Mouse (Mus musculus) hindbrain, embryonic 15.5 days (tissue): ENCODE results near the gene Hdlbp. TPM values are rescaled to one million over a fixed set of nuclear protein-coding genes. Genes with fewer than 3 reads are reported as not detected.

Source experiments
- ATAC-seq: fragments of 200-750 bp; cut with Nextera tagmentation; 2 replicates; pipeline ENCODE4 v1.8.0; 2017; ENCODE audit warnings: low read depth, moderate number of reproducible peaks, moderate TSS enrichment; ENCODE audit not compliant: low FRiP score
- H3K27ac ChIP-seq: fragments of 300-500 bp; sonication (generic); replicated peaks from 2 replicates; pipeline ENCODE4 v1.5.1; 2015; ENCODE audit warnings: mild to moderate bottlenecking, inconsistent platforms
- H3K27me3 ChIP-seq: fragments of 300-500 bp; sonication (generic); 2 replicates; pipeline ENCODE4 v1.6.1; 2015; ENCODE audit warnings: control low read depth, inconsistent platforms
- H3K36me3 ChIP-seq: fragments of 300-500 bp; sonication (generic); 2 replicates; pipeline ENCODE4 v1.6.1; 2015; ENCODE audit warnings: control low read depth, inconsistent platforms
- H3K4me1 ChIP-seq: fragments of 300-500 bp; sonication (generic); replicated peaks from 2 replicates; pipeline ENCODE4 v1.6.1; 2015; ENCODE audit warnings: control low read depth, inconsistent platforms
- H3K4me2 ChIP-seq: fragments of 300-500 bp; sonication (generic); 2 replicates; pipeline ENCODE4 v1.6.1; 2015; ENCODE audit warnings: moderate library complexity, mild to moderate bottlenecking, inconsistent platforms
- H3K4me3 ChIP-seq: fragments of 300-500 bp; sonication (generic); 2 replicates; pipeline ENCODE4 v1.5.1; 2015; ENCODE audit warnings: mild to moderate bottlenecking, inconsistent platforms
- H3K9ac ChIP-seq: fragments of 300-500 bp; sonication (generic); 2 replicates; pipeline ENCODE4 v1.6.1; 2015; ENCODE audit warnings: inconsistent platforms
- H3K9me3 ChIP-seq: fragments of 300-500 bp; sonication (generic); 2 replicates; pipeline ENCODE4 v1.6.1; 2016; ENCODE audit warnings: control low read depth, inconsistent platforms
- WGBS: fragments of 180-500 bp; shearing (Covaris S2); methylation state at CpG from one replicate; pipeline ENCODE4 v1.1.7; 2015; 5-methylcytosine and 5-hydroxymethylcytosine counted together
- polyA plus RNA-seq: library from polyadenylated mRNA; unstranded; fragments of >200 nt; fragmentation: Nextera tagmentation; extraction: Ambion mirVana; gene quantifications from 2 replicates; pipeline ENCODE4 v1.2.1, GENCODE M21; 2015

The Hdlbp gene
- polyA plus RNA-seq, 1 experiment from 2014 or later: 66.9 TPM

- Histone ChIP-seq H3K36me3 (peaks cover 30% of the 10 kb centered on the region), H3K4me3 (no peak overlapping the region), H3K4me2 (no peak overlapping the region)
Observed at GRCm38 (mm10) chr1:93439321-93439720, 39.3 kb downstream of the Hdlbp start.

GRCm38 (mm10) chr1:93432087-93432486 lies 46.5 kb downstream of the Hdlbp start:
- WGBS: 90% methylated on average over 6 of the region's 6 CpGs
- no peak for ATAC-seq

More at GRCm38 (mm10) chr1:93439321-93439720, 39.3 kb downstream of the Hdlbp start:
- H3K9ac ChIP-seq: no peak overlapping the region
- H3K27ac ChIP-seq: no peak overlapping the region
- 92% methylated on average over 1 of the region's 1 CpGs for WGBS
- no peak for ATAC-seq
- H3K27me3 ChIP-seq: no peaks in the 10 kb centered on the region
- H3K4me1 ChIP-seq: peaks cover 7% of the 10 kb centered on the region
- H3K9me3 ChIP-seq: no peaks in the 10 kb centered on the region

GRCm38 (mm10) chr1:93403403-93403802 lies 75.2 kb downstream of the Hdlbp start:
- H3K9ac ChIP-seq: no peak overlapping the region
- H3K4me3 ChIP-seq: no peak overlapping the region
- H3K9me3 ChIP-seq: no peaks in the 10 kb centered on the region
- H3K36me3 ChIP-seq: peaks cover 25% of the 10 kb centered on the region
- H3K4me1 ChIP-seq: 0 out of 2 replicates have a peak, but pooled peaks cover 4% of the 10 kb centered on the region
- WGBS: 84% methylated on average over 4 of the region's 4 CpGs
- ATAC-seq: no peak
- H3K4me2 ChIP-seq: no peak overlapping the region
- H3K27me3 ChIP-seq: 0 out of 2 replicates have a peak, but pooled peaks cover 2% of the 10 kb centered on the region
- H3K27ac ChIP-seq: no peak overlapping the region

More at GRCm38 (mm10) chr1:93432087-93432486, 46.5 kb downstream of the Hdlbp start:
- no peaks in the 10 kb centered on the region for H3K27me3 ChIP-seq
- H3K4me3 ChIP-seq: no peak overlapping the region
- H3K4me2 ChIP-seq: no peak overlapping the region
- H3K27ac ChIP-seq: no peak overlapping the region
- peaks cover 50% of the 10 kb centered on the region for H3K36me3 ChIP-seq
- H3K9ac ChIP-seq: no peak overlapping the region
- H3K4me1 ChIP-seq: no peaks in the 10 kb centered on the region
- H3K9me3 ChIP-seq: no peaks in the 10 kb centered on the region

- Histone ChIP-seq H3K27me3 (0 out of 2 replicates have a peak, but pooled peaks cover 2% of the 10 kb centered on the region), H3K4me3 (peak overlapping the region; percentile 21), H3K4me2 (peak overlapping the region; percentile 38), H3K36me3 (peaks cover 6% of the 10 kb centered on the region; the same call in 1 of the 2 replicates), H3K27ac (no peak overlapping the region), H3K9ac (no peak overlapping the region), H3K4me1 (0 out of 2 replicates have a peak, but pooled peaks cover 4% of the 10 kb centered on the region), H3K9me3 (no peaks in the 10 kb centered on the region)
- no peak for ATAC-seq
- 22% methylated on average over 38 of the region's 38 CpGs for WGBS
Observed at GRCm38 (mm10) chr1:93401191-93402052, 77.2 kb downstream of the Hdlbp start.

- no peak overlapping the region for H3K9ac ChIP-seq
- H3K4me2 ChIP-seq: no peak overlapping the region
- H3K4me1 ChIP-seq: no peaks in the 10 kb centered on the region
- H3K27me3 ChIP-seq: no peaks in the 10 kb centered on the region
- H3K9me3 ChIP-seq: no peaks in the 10 kb centered on the region
- no peaks in the 10 kb centered on the region for H3K36me3 ChIP-seq
- no peak overlapping the region for H3K27ac ChIP-seq
- H3K4me3 ChIP-seq: no peak overlapping the region
- ATAC-seq: no peak
- WGBS: 71% methylated on average over 2 of the region's 2 CpGs
Observed at GRCm38 (mm10) chr1:93388906-93389305, 89.7 kb downstream of the Hdlbp start.

- WGBS: 83% methylated on average over 2 of the region's 2 CpGs
- Histone ChIP-seq H3K4me1 (no peaks in the 10 kb centered on the region), H3K9me3 (no peaks in the 10 kb centered on the region), H3K27me3 (no peaks in the 10 kb centered on the region), H3K36me3 (no peaks in the 10 kb centered on the region), H3K4me2 (no peak overlapping the region), H3K9ac (no peak overlapping the region), H3K4me3 (no peak overlapping the region), H3K27ac (no peak overlapping the region)
- ATAC-seq: no peak
Observed at GRCm38 (mm10) chr1:93387198-93387597, 91.4 kb downstream of the Hdlbp start.

GRCm38 (mm10) chr1:93379117-93379516 lies 99.5 kb downstream of the Hdlbp start:
- Histone ChIP-seq H3K4me3 (no peak overlapping the region), H3K36me3 (no peaks in the 10 kb centered on the region), H3K27ac (no peak overlapping the region), H3K27me3 (no peaks in the 10 kb centered on the region), H3K4me2 (no peak overlapping the region), H3K4me1 (no peaks in the 10 kb centered on the region), H3K9ac (no peak overlapping the region), H3K9me3 (no peaks in the 10 kb centered on the region)
- 79% methylated on average over 5 of the region's 5 CpGs for WGBS
- ATAC-seq: no peak

- Histone ChIP-seq H3K9me3 (no peaks in the 10 kb centered on the region), H3K36me3 (no peaks in the 10 kb centered on the region), H3K27ac (no peak overlapping the region), H3K27me3 (no peaks in the 10 kb centered on the region), H3K4me1 (no peaks in the 10 kb centered on the region), H3K4me2 (no peak overlapping the region), H3K4me3 (no peak overlapping the region), H3K9ac (no peak overlapping the region)
- no peak for ATAC-seq
- 78% methylated on average over 5 of the region's 5 CpGs for WGBS
Observed at GRCm38 (mm10) chr1:93377307-93377706, 101.3 kb downstream of the Hdlbp start.

GRCm38 (mm10) chr1:93373665-93374064 lies 105.0 kb downstream of the Hdlbp start, which contains the start of gene Ano7:
TSS of gene Ano7 (plus strand) at chr1:93373930.
- Histone ChIP-seq H3K27me3 (no peaks in the 10 kb centered on the region), H3K9me3 (no peaks in the 10 kb centered on the region), H3K4me2 (no peak within 1 kb of the TSS), H3K4me3 (no peak within 1 kb of the TSS), H3K27ac (no peak within 1 kb of the TSS), H3K9ac (no peak within 1 kb of the TSS), H3K4me1 (no peaks in the 10 kb centered on the region), H3K36me3 (no peaks in the 10 kb centered on the region)
- WGBS: 83% methylated on average over 4 of the region's 4 CpGs
- ATAC-seq: no peak

- ATAC-seq: no peak
- Histone ChIP-seq H3K36me3 (peaks cover 53% of the 10 kb centered on the region), H3K27ac (no peak overlapping the region), H3K4me2 (no peak overlapping the region), H3K27me3 (no peaks in the 10 kb centered on the region), H3K4me3 (no peak overlapping the region), H3K4me1 (no peaks in the 10 kb centered on the region), H3K9ac (no peak overlapping the region), H3K9me3 (no peaks in the 10 kb centered on the region)
- 95% methylated on average over 6 of the region's 6 CpGs for WGBS
Observed at GRCm38 (mm10) chr1:93365641-93366040, 113.0 kb downstream of the Hdlbp start.

- Histone ChIP-seq H3K4me1 (no peaks in the 10 kb centered on the region), H3K27ac (no peak overlapping the region), H3K27me3 (no peaks in the 10 kb centered on the region), H3K4me3 (no peak overlapping the region), H3K4me2 (no peak overlapping the region), H3K9ac (no peak overlapping the region), H3K9me3 (no peaks in the 10 kb centered on the region), H3K36me3 (peaks cover 77% of the 10 kb centered on the region)
- no peak for ATAC-seq
- 94% methylated on average over 4 of the region's 4 CpGs for WGBS
Observed at GRCm38 (mm10) chr1:93362661-93363060, 116.0 kb downstream of the Hdlbp start.
